Comparison of ENCODE assay signal across 28 mouse cellular contexts in genomic region chr14:120219224-120219623, GRCm38 (mm10). TPM values are rescaled to one million over a fixed set of nuclear protein-coding genes. Genes with fewer than 3 reads are reported as not detected.
DNase-seq lines count a peak whose midpoint lies in the region; ATAC-seq and TF ChIP-seq lines count a peak whose summit lies in the region.
"Had no signal": no experiment of that assay in that cellular context is flagged by ENCODE, and none has a peak within 500 bp of the region (broad histone marks: within the 10 kb centered on the region; RNA-seq: fewer than 3 reads in every experiment).

No protein-coding gene starts in this region.

- no peaks in the 10 kb centered on the region for H3K36me3 ChIP-seq in embryonic facial prominence, embryonic 14.5 days (ENCODE audit: control insufficient read depth, insufficient read depth, low read length)
- no peaks in the 10 kb centered on the region for H3K36me3 ChIP-seq in embryonic facial prominence, embryonic 10.5 days (replicated peaks)
- no peaks in the 10 kb centered on the region for H3K36me3 ChIP-seq in limb, embryonic 13.5 days
- H3K36me3 ChIP-seq in limb, embryonic 10.5 days: no peaks in the 10 kb centered on the region
- H3K36me3 ChIP-seq in limb, embryonic 14.5 days (ENCODE audit: control insufficient read depth, insufficient read depth, low read length): no peaks in the 10 kb centered on the region
- H3K36me3 ChIP-seq: embryonic facial prominence, embryonic 13.5 days; forebrain, embryonic 10.5 days; heart, embryonic 10.5 days; heart, embryonic 13.5 days had no signal

- no peak overlapping the region for H3K4me2 ChIP-seq in embryonic facial prominence, embryonic 14.5 days (ENCODE audit: low read depth, low read length)
- no peak overlapping the region for H3K4me2 ChIP-seq in limb, embryonic 13.5 days (replicated peaks)
- H3K4me2 ChIP-seq in limb, embryonic 14.5 days (replicated peaks; ENCODE audit: low read depth, low read length, severe bottlenecking): no peak overlapping the region
- H3K4me2 ChIP-seq: embryonic facial prominence, embryonic 13.5 days; forebrain, embryonic 13.5 days; heart, embryonic 13.5 days; hindbrain, embryonic 14.5 days had no signal

- H3K27ac ChIP-seq in embryonic facial prominence, embryonic 14.5 days (replicated peaks; ENCODE audit: low read depth, low read length): no peak overlapping the region
- no peak overlapping the region for H3K27ac ChIP-seq in embryonic facial prominence, embryonic 10.5 days (replicated peaks)
- H3K27ac ChIP-seq in limb, embryonic 13.5 days: no peak overlapping the region
- H3K27ac ChIP-seq in limb, embryonic 10.5 days: no peak overlapping the region
- no peak overlapping the region for H3K27ac ChIP-seq in limb, embryonic 14.5 days (replicated peaks; ENCODE audit: low read depth, low read length)
- H3K27ac ChIP-seq: embryonic facial prominence, embryonic 13.5 days; forebrain, embryonic 10.5 days; forebrain, embryonic 13.5 days; heart, adult 2 months; heart, embryonic 10.5 days; heart, embryonic 13.5 days; hindbrain, embryonic 14.5 days; hindbrain, postnatal 0 days had no signal

- peak; percentile 63 for ATAC-seq in embryonic facial prominence, embryonic 14.5 days (ENCODE audit: low read depth)
- ATAC-seq in limb, embryonic 13.5 days (ENCODE audit: low FRiP score, low read depth): peak; percentile 59
- ATAC-seq in limb, embryonic 14.5 days (ENCODE audit: low FRiP score, low read depth): peak; percentile 72
- ATAC-seq: CD4-positive, CD25-positive, alpha-beta regulatory T cell, adult 4 months; forebrain, embryonic 13.5 days; forebrain, postnatal 0 days; hindbrain, postnatal 0 days; inflammation-experienced regulatory T-cells, adult 6 months had no signal

- no peak overlapping the region for H3K4me3 ChIP-seq in embryonic facial prominence, embryonic 14.5 days (ENCODE audit: low read depth, low read length)
- no peak overlapping the region for H3K4me3 ChIP-seq in embryonic facial prominence, embryonic 10.5 days
- H3K4me3 ChIP-seq in limb, embryonic 13.5 days: no peak overlapping the region
- no peak overlapping the region for H3K4me3 ChIP-seq in limb, embryonic 10.5 days
- H3K4me3 ChIP-seq in limb, embryonic 14.5 days (replicated peaks; ENCODE audit: low read length): no peak overlapping the region
- H3K4me3 ChIP-seq: embryonic facial prominence, embryonic 13.5 days; forebrain, embryonic 10.5 days; forebrain, embryonic 13.5 days; heart, adult 2 months; heart, embryonic 10.5 days; heart, embryonic 13.5 days had no signal

- no peak for TF ChIP-seq POLR2A in limb, embryonic 14.5 days (IDR thresholded peaks at IDR 0.05; ENCODE audit: borderline replicate concordance, extremely low read depth, insufficient read depth, insufficient read length)

- H3K27me3 ChIP-seq in embryonic facial prominence, embryonic 14.5 days (replicated peaks; ENCODE audit: control insufficient read depth, insufficient read depth, low read length): no peaks in the 10 kb centered on the region
- H3K27me3 ChIP-seq in embryonic facial prominence, embryonic 10.5 days (replicated peaks; ENCODE audit: low read depth, poor library complexity, severe bottlenecking): no peaks in the 10 kb centered on the region
- no peaks in the 10 kb centered on the region for H3K27me3 ChIP-seq in limb, embryonic 13.5 days
- H3K27me3 ChIP-seq in limb, embryonic 10.5 days (ENCODE audit: low read depth, poor library complexity, severe bottlenecking): no peaks in the 10 kb centered on the region
- no peaks in the 10 kb centered on the region for H3K27me3 ChIP-seq in limb, embryonic 14.5 days (ENCODE audit: control insufficient read depth, insufficient read depth, low read length)
- H3K27me3 ChIP-seq: embryonic facial prominence, embryonic 13.5 days; forebrain, embryonic 13.5 days; heart, embryonic 13.5 days had no signal

- 67% methylated on average over 4 of the region's 4 CpGs for WGBS in embryonic facial prominence, embryonic 14.5 days
- WGBS in embryonic facial prominence, embryonic 10.5 days: 87% methylated on average over 4 of the region's 4 CpGs
- 79% methylated on average over 4 of the region's 4 CpGs for WGBS in limb, embryonic 13.5 days
- 90% methylated on average over 4 of the region's 4 CpGs for WGBS in limb, embryonic 10.5 days
- whole genome bisulfite sequencing in limb, embryonic 14.5 days: 80% methylated on average over 4 of the region's 4 CpGs

- H3K9me3 ChIP-seq in embryonic facial prominence, embryonic 14.5 days (ENCODE audit: control insufficient read depth, low read length): no peaks in the 10 kb centered on the region
- 0 out of 2 replicates have a peak, but pooled peaks cover 3% of the 10 kb centered on the region for H3K9me3 ChIP-seq in embryonic facial prominence, embryonic 10.5 days
- no peaks in the 10 kb centered on the region for H3K9me3 ChIP-seq in limb, embryonic 13.5 days
- no peaks in the 10 kb centered on the region for H3K9me3 ChIP-seq in limb, embryonic 10.5 days (replicated peaks)
- H3K9me3 ChIP-seq in limb, embryonic 14.5 days (ENCODE audit: control insufficient read depth, low read length): no peaks in the 10 kb centered on the region
- H3K9me3 ChIP-seq: embryonic facial prominence, embryonic 13.5 days; forebrain, embryonic 10.5 days; forebrain, embryonic 13.5 days; heart, embryonic 10.5 days had no signal

- H3K9ac ChIP-seq in embryonic facial prominence, embryonic 14.5 days (ENCODE audit: low read depth, low read length): no peak overlapping the region
- H3K9ac ChIP-seq in limb, embryonic 13.5 days: no peak overlapping the region
- no peak overlapping the region for H3K9ac ChIP-seq in limb, embryonic 14.5 days (ENCODE audit: low read depth, low read length, severe bottlenecking)
- H3K9ac ChIP-seq: embryonic facial prominence, embryonic 13.5 days; forebrain, embryonic 13.5 days; forebrain, postnatal 0 days; heart, embryonic 13.5 days; hindbrain, embryonic 14.5 days had no signal

- DNase-seq in embryonic facial prominence, embryonic 14.5 days (ENCODE audit: low spot score): peak; percentile 68
- DNase-seq in embryonic facial prominence, embryonic 10.5 days (ENCODE audit: low spot score): no peak
- DNase-seq in limb, embryonic 10.5 days (ENCODE audit: low spot score): no peak
- peak; percentile 40 for DNase-seq in limb, embryonic 14.5 days (ENCODE audit: low spot score)
- DNase-seq in skeletal muscle tissue, adult 2 months (ENCODE audit: low read depth, low spot score): peak; percentile 20
- no peak for DNase-seq in right cerebral cortex, postnatal 36 days (ENCODE audit: low spot score in 2 of 2)
- DNase-seq in kidney, postnatal 14 days: no peak
- DNase-seq: adrenal gland, adult 2 months; adrenal gland, postnatal 14 days; B cell, adult 2 months; cerebellum, adult 11 months; cerebellum, adult 2 months; cerebellum, adult 9-11 months; cerebellum, postnatal 25 days; forebrain, postnatal 0 days; gastrocnemius, postnatal 25 days; heart, adult 2 months; heart, postnatal 4 days had no signal

- peaks cover 8% of the 10 kb centered on the region; the same call in 1 of the 2 replicates for H3K4me1 ChIP-seq in embryonic facial prominence, embryonic 14.5 days (ENCODE audit: control insufficient read depth, insufficient read depth, low read length)
- peaks cover 9% of the 10 kb centered on the region for H3K4me1 ChIP-seq in embryonic facial prominence, embryonic 10.5 days
- H3K4me1 ChIP-seq in limb, embryonic 13.5 days: peaks cover 5% of the 10 kb centered on the region
- H3K4me1 ChIP-seq in limb, embryonic 10.5 days: peaks cover 8% of the 10 kb centered on the region
- 0 out of 2 replicates have a peak, but pooled peaks cover 4% of the 10 kb centered on the region for H3K4me1 ChIP-seq in limb, embryonic 14.5 days (ENCODE audit: control insufficient read depth, insufficient read depth, low read length)

RNA-seq across cellular contexts. Expression of gene Mbnl2, which starts 56.2 kb away (rescaled TPM):
- 157 and 162 TPM in 2 replicates for polyA plus RNA-seq in embryonic facial prominence, embryonic 14.5 days (2014; fragmentation: Nextera tagmentation; extraction: Ambion mirVana)
- 42.8 and 54.1 TPM in 2 replicates for polyA plus RNA-seq in embryonic facial prominence, embryonic 10.5 days (2016; fragmentation: Nextera tagmentation; extraction: Ambion mirVana)
- polyA plus RNA-seq in limb, embryonic 13.5 days (2015; fragmentation: Nextera tagmentation; extraction: Ambion mirVana): 127 TPM in 2 replicates
- 33.8 and 45.5 TPM in 2 replicates for polyA plus RNA-seq in limb, embryonic 10.5 days (2016; fragmentation: Nextera tagmentation; extraction: Ambion mirVana)
- polyA plus RNA-seq in limb, embryonic 14.5 days (2012; rRNA removed): 109 and 116 TPM in 2 replicates
- 160 and 161 TPM in 2 replicates for polyA plus RNA-seq in limb, embryonic 14.5 days (2014; fragmentation: Nextera tagmentation; extraction: Ambion mirVana)

Comparison
In these comparisons a context has a peak if more than half of its experiments do, and no peak if none do; other contexts are left out.
1. DNase-seq: peak in embryonic facial prominence, embryonic 14.5 days (single experiment), limb, embryonic 14.5 days (single experiment) and skeletal muscle tissue, adult 2 months (single experiment); none in embryonic facial prominence, embryonic 10.5 days (single experiment), limb, embryonic 10.5 days (single experiment), right cerebral cortex, postnatal 36 days (0 of 2) and kidney, postnatal 14 days (single experiment).
2. Peak in every context shown above with its lines, with median percentiles within 50 percentile points of each other: ATAC-seq.